Mouse (Mus musculus): ENCODE measurements around the gene Gm10188. TPM values are rescaled to one million over a fixed set of nuclear protein-coding genes. Genes with fewer than 3 reads are reported as not detected.

The Gm10188 gene
- polyA plus RNA-seq, 2 experiments from 2014 or later, result not detected

- no peak for ATAC-seq
Measured at GRCm38 (mm10) chr1:132226297-132227080, 3.1 kb downstream of the Gm10188 start.

- ATAC-seq, result no peak
Measured at GRCm38 (mm10) chr1:132222166-132222565, 7.4 kb downstream of the Gm10188 start.

GRCm38 (mm10) chr1:132221627-132222026, 7.9 kb downstream of the Gm10188 start:
- no peak for ATAC-seq

GRCm38 (mm10) chr1:132216276-132216675, 13.3 kb downstream of the Gm10188 start:
- ATAC-seq, result no peak

- ATAC-seq, result no peak
Measured at GRCm38 (mm10) chr1:132213076-132213475, 16.5 kb downstream of the Gm10188 start.

GRCm38 (mm10) chr1:132212218-132212617, 17.3 kb downstream of the Gm10188 start:
- ATAC-seq, result no peak

- ATAC-seq, result no peak
Measured at GRCm38 (mm10) chr1:132211672-132212071, 17.9 kb downstream of the Gm10188 start.

- no peak for ATAC-seq
Measured at GRCm38 (mm10) chr1:132210922-132211321, 18.6 kb downstream of the Gm10188 start.

- no peak for ATAC-seq
Measured at GRCm38 (mm10) chr1:132209400-132209799, 20.2 kb downstream of the Gm10188 start.

GRCm38 (mm10) chr1:132208154-132208553, 21.4 kb downstream of the Gm10188 start:
- ATAC-seq, result no peak

GRCm38 (mm10) chr1:132206828-132207227, 22.7 kb downstream of the Gm10188 start:
- no peak for ATAC-seq

GRCm38 (mm10) chr1:132205958-132206357, 23.6 kb downstream of the Gm10188 start:
- ATAC-seq, result no peak

GRCm38 (mm10) chr1:132202771-132203170, 26.8 kb downstream of the Gm10188 start:
- ATAC-seq, result no peak

- ATAC-seq, result no peak
Measured at GRCm38 (mm10) chr1:132201936-132202335, 27.6 kb downstream of the Gm10188 start.

- ATAC-seq, result no peak
Measured at GRCm38 (mm10) chr1:132201511-132201860, 28.1 kb downstream of the Gm10188 start.

- no peak for ATAC-seq
Measured at GRCm38 (mm10) chr1:132200562-132201510, 28.7 kb downstream of the Gm10188 start.

- ATAC-seq, result no peak
Measured at GRCm38 (mm10) chr1:132199934-132200333, 29.6 kb downstream of the Gm10188 start.

GRCm38 (mm10) chr1:132199244-132199643, 30.3 kb downstream of the Gm10188 start:
- no peak for ATAC-seq

GRCm38 (mm10) chr1:132198401-132199071, 31.0 kb downstream of the Gm10188 start:
- no peak for ATAC-seq

- no peak for ATAC-seq
Measured at GRCm38 (mm10) chr1:132197666-132198065, 31.9 kb downstream of the Gm10188 start.

- no peak for ATAC-seq
Measured at GRCm38 (mm10) chr1:132196337-132196736, 33.2 kb downstream of the Gm10188 start.

GRCm38 (mm10) chr1:132195681-132196080, 33.9 kb downstream of the Gm10188 start:
- ATAC-seq, result no peak

- no peak for ATAC-seq
Measured at GRCm38 (mm10) chr1:132195100-132195499, 34.5 kb downstream of the Gm10188 start.
